Mouse (Mus musculus): ENCODE results near the gene Gm20509.

DNA sequence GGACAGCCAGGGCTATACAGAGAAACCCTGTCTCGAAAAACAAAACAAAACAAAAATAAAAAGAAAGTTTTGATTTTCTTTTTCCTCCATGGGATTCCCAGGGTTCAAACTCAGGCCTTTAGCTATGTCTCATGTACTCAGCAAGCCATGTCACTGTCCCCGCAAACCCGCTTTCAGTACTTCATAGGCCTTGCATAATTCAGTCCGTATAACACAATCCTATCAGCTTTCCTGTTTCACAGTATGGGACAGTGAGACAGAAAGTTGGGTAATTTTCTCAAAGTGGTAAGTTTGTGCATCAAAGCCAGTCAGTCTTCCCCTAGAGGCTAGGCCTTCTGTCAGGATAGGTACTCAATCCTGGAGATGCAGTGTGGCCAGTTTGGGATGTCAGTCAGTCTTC, 43.0 kb upstream of the Gm20509 start:
- TF ChIP-seq CTCF (IDR thresholded peaks at IDR 0.05; ENCODE audit: low read depth) = no peak
- TF ChIP-seq EP300 (IDR thresholded peaks at IDR 0.05; ENCODE audit: low read depth) = no peak

All from heart, postnatal 0 days (tissue).